Mouse (Mus musculus): ENCODE data around the gene Ankrd63. TPM values are rescaled to one million over a fixed set of nuclear protein-coding genes. Genes with fewer than 3 reads are reported as not detected.
"Not testable (repeated sequence)": the region's sequence is repeated elsewhere in the genome, so short reads cannot be mapped to it uniquely, and the experiment has no call there.

The Ankrd63 gene
- total RNA-seq, 4 experiments from 2014 or later: 36.4 to 40.9 (median 38.5) TPM

DNA sequence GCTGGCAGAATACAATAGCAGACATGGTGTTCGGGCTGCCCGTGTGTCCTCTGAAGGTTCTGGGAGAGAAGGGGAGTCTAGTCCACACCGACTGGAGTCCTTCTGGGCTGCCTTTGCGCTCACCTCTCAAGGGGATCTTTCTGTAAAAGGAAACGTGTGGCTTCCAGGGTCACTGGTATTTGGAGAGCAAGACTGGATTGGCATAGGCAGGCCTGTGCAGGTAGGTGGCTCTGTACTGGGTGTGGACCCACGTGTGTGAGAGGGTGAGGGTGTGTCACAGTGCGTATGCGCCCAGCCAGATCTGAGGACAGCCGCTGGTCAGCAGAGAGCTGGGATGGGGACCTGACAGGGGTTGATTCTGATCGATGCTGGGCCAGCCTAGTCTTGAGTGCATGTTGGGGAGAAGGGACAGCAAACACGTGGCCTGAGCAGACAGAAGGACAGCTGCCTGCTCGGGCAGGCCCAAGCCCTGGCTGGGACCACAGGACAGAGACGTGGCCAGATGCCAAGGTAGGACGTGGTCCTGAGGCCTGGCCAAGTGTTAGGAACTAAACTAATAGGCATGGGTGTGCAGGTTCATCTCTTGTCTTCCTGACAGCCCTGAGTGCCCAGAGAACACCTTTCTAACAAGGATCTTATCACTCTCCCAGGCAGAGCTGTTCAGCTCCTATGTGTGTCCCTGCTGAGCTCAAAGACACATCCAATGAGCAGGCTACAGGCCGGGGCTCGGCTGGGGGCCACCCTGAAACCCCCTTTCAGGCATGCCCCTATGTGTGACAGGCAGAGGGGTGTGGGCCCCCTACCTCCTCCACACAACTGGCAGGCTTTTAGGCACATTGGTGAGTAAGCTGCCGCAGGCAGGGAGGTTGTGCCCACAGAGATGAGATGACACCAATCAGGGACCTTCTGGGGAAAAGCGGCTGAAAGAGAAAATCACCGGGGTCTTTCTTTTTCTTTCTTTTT lies 39.7 kb downstream of the Ankrd63 start:
- peak in 1 of 2 experiments; percentile 34 for DNase-seq (ENCODE audit: low spot score in 2 of 2)

GRCm38 (mm10) chr2:118662902-118663803 lies 40.6 kb downstream of the Ankrd63 start, which contains the start of gene Pak6:
Pak6 (plus strand) TSS chr2:118663303.
- peak; percentile 48 to 76 for DNase-seq (ENCODE audit: low spot score in 2 of 2)

GRCm38 (mm10) chr2:118661891-118662290 lies 41.9 kb downstream of the Ankrd63 start:
- no peak for DNase-seq (ENCODE audit: low spot score in 2 of 2)

DNA sequence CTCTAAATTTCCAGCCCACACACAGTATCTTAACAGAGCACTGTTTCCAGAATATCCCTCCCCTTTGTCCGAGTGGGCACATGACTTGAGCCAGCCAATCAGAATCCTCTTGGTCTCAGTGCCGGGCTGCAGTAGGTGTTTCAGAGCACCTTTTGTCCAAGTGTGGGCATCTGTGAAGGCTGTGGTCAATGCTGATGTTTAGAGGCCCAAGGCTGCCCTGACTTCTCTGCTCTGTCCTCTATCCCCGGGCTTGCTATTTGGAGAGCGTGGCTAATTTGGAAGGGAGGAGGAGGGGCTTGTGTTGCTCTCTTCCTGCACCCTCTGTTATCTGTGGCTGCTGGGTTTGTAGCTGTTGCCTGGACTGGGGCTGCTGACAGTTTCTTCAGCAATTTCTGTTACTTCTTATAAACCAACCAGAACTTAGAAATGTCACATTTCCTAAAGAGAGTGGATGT lies 43.7 kb downstream of the Ankrd63 start:
- no peak for DNase-seq (ENCODE audit: low spot score in 2 of 2)

DNA sequence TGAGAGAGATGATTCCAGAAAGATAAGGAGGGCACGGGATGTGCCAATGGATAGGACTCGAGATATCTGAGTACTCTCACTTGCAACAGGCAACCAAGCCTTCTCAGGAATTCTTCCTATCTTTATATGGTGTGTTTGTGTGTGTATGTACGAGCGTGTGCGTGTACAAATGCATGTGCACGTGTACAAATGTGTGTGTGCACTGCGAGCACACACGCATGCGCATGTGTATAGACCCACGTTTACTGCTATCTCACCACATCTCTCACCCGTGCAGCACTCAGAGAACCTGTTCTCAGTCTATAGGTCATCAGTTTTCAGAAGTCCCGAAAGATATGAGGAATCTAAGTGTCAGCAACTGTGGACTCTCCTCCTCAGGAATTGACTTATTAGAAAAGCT lies 44.3 kb downstream of the Ankrd63 start:
- DNase-seq (ENCODE audit: low spot score in 2 of 2): no peak

- peak in 1 of 2 experiments; percentile 54 for DNase-seq (ENCODE audit: low spot score in 2 of 2)
Measured at GRCm38 (mm10) chr2:118659077-118659476, 44.7 kb downstream of the Ankrd63 start.

GRCm38 (mm10) chr2:118658457-118658856 lies 45.3 kb downstream of the Ankrd63 start:
- DNase-seq (ENCODE audit: low spot score in 2 of 2): no peak

DNA sequence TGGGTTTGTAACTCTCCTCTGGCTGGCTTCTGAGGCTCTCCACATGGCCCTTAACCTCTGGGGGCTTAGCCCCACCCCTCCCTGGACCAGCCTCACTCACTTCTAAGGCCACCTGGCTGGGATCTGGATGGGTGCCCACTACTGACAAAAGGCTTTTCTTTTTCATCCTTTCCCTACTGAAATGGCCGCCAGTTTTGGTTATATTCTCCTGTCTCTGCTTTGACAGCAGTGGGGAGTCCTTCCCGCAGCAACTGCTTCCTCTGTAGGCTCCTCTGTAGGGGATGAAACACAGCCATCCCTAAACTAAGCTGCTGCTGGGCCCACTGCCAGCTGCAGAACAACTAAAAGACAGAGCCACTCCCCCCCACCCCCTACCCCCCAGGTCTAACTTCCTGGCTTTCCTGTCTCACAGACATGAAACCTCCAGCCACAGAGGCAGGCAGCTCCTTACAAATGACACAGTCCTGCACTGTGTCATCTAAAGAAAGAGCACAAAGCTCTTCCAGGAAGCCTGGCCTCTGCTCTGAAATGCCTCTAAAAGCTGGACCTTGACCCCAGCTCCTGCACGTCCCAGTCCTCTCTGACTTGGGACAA lies 47.0 kb downstream of the Ankrd63 start:
- no peak for DNase-seq (ENCODE audit: low spot score in 2 of 2)

DNA sequence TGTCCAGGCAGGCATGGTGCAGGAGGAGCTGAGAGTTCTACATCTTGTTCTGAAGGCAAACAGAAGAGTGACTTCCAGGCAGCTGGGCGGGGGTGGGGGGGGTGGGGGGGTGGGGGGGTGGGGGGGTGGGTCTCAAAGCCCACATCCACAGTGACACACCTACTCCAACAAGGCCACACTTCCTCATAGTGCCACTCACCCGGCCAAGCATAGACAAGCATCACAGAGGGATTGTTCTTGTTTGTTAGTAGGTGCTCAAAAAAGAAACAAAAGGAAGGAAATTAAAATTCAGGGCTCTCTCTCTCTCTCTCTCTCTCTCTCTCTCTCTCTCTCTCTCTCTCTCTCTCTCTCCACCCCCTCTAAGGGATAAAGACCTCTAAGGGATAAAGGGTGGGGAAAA lies 53.1 kb downstream of the Ankrd63 start:
- DNase-seq (ENCODE audit: low spot score in 2 of 2): not testable (repeated sequence)

Other genes starting within 250 kb of the Ankrd63 start
- 100 to 1,000 TPM; 167 to 180 (median 175) TPM for gene Srp14, start 224.3 kb downstream of the Ankrd63 start, total RNA-seq (2022)
- 1 to 10 TPM; 3.4 to 5.2 (median 4.7) TPM for gene Bmf, start 154.3 kb downstream of the Ankrd63 start, total RNA-seq (2022)
- gene Bub1b, start 105.8 kb downstream of the Ankrd63 start, total RNA-seq (2022): 1 to 10 TPM in 3 of 4 experiments, under 1 TPM in 1; 0.98 to 2.6 (median 1.8) TPM
- gene Pak6, start 40.7 kb downstream of the Ankrd63 start, total RNA-seq (2022): 10 to 100 TPM; 68.1 to 87.8 (median 77.2) TPM
- 1 to 10 TPM; 2.9 to 5.7 (median 4.3) TPM for gene Plcb2, start 24.5 kb upstream of the Ankrd63 start, total RNA-seq (2022)
- gene Inafm2, start 41.8 kb upstream of the Ankrd63 start, total RNA-seq (2022): 10 to 100 TPM; 45.3 to 49.6 (median 47.4) TPM
- 1 to 10 TPM; 4.2 to 6.3 (median 5.7) TPM for gene Ccdc9b, start 58.7 kb upstream of the Ankrd63 start, total RNA-seq (2022)
- gene Phgr1, start 68.8 kb upstream of the Ankrd63 start, total RNA-seq (2022): not detected
- 100 to 1,000 TPM; 179 to 192 (median 185) TPM for gene Disp2, start 75.8 kb upstream of the Ankrd63 start, total RNA-seq (2022)
- 1 to 10 TPM in 3 of 4 experiments, under 1 TPM in 1; 0.97 to 1.9 (median 1.5) TPM for gene Knstrn, start 110.0 kb upstream of the Ankrd63 start, total RNA-seq (2022)
- gene Ivd, start 158.0 kb upstream of the Ankrd63 start, total RNA-seq (2022): 10 to 100 TPM; 72.7 to 88.6 (median 75.3) TPM
- gene Bahd1, start 196.4 kb upstream of the Ankrd63 start, total RNA-seq (2022): 10 to 100 TPM; 41.8 to 49.3 (median 42.6) TPM
- gene Chst14, start 222.5 kb upstream of the Ankrd63 start, total RNA-seq (2022): 1 to 10 TPM; 2.6 to 4.1 (median 3.3) TPM

Measured in left cerebral cortex, adult 8-10 months (tissue).